Mouse (Mus musculus): ENCODE data around the gene Bhmt2. TPM values are rescaled to one million over a fixed set of nuclear protein-coding genes. Genes with fewer than 3 reads are reported as not detected.

Bhmt2 gene
- 0.08 and 0.22 TPM in 2 replicates for polyA plus RNA-seq (2015; fragmentation: Nextera tagmentation; extraction: Ambion mirVana)

DNA sequence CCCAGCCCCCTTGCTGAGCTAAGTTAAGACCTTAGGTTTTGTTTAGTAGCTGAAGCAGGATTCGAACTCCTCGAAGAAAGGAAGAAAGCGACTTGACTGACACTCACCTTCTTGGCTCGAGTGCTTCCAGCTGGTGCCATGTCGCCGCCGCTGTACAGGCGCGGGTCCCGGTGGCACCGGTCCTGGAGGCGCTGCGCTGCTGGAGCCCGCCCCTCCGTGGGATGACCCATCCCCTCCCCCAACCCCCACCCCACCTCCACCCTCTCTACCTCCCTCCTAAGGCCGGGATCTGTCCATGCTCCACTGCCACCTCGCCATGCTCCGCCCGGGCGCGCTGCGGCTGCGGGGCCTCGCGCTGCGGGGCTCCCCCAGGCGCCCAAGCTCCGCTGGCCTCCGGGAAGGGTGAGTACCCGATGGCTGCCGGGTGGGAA is at the start of gene Bhmt2, which contains the start of gene Dmgdh:
Bhmt2 (minus strand) TSS at position 172 of the 431 bp plus-strand sequence.
Dmgdh (plus strand) TSS at position 303 of the 431 bp plus-strand sequence.
- no peak for ATAC-seq (ENCODE audit: low FRiP score, low read depth)
- Histone ChIP-seq H3K27ac (no peak within 1 kb of the TSS), H3K9ac (no peak within 1 kb of the TSS), H3K4me3 (peak within 1 kb of the TSS; percentile 27), H3K27me3 (peaks cover 21% of the 10 kb centered on the region), H3K36me3 (no peaks in the 10 kb centered on the region), H3K4me2 (replicated peaks) (peak within 1 kb of the TSS; percentile 53), H3K4me1 (peaks cover 7% of the 10 kb centered on the region; the same call in 1 of the 2 replicates), H3K9me3 (no peaks in the 10 kb centered on the region; the same call in 1 of the 2 replicates)
- 5% methylated on average over 29 of the region's 31 CpGs for WGBS

DNA sequence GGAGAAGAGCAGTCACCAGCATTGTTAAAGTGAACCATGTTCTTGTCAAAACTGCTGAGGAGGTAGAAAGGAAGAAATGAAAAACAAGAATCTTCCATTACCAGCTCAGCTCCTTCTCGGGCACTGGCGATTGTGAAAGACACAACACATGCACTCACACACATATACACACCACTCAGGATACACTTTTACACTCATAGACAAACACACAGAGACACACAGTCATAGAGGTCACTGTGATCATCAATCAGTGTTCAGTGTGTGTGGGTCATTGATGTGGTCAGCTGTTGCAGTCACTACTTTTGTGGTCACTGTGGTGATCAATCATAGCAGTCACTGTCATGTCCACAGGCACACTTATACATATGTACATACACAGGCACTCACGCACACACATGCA is 49.4 kb upstream of the Bhmt2 start:
- H3K9ac ChIP-seq = no peak overlapping the region
- H3K9me3 ChIP-seq = no peaks in the 10 kb centered on the region
- no peaks in the 10 kb centered on the region for H3K27me3 ChIP-seq
- no peaks in the 10 kb centered on the region for H3K36me3 ChIP-seq
- peaks cover 6% of the 10 kb centered on the region; the same call in 1 of the 2 replicates for H3K4me1 ChIP-seq
- no peak overlapping the region for H3K4me2 ChIP-seq (replicated peaks)
- no peak overlapping the region for H3K4me3 ChIP-seq
- no peak for ATAC-seq (ENCODE audit: low FRiP score, low read depth)
- no peak overlapping the region for H3K27ac ChIP-seq
- WGBS = 84% methylated on average over 3 of the region's 3 CpGs

DNA sequence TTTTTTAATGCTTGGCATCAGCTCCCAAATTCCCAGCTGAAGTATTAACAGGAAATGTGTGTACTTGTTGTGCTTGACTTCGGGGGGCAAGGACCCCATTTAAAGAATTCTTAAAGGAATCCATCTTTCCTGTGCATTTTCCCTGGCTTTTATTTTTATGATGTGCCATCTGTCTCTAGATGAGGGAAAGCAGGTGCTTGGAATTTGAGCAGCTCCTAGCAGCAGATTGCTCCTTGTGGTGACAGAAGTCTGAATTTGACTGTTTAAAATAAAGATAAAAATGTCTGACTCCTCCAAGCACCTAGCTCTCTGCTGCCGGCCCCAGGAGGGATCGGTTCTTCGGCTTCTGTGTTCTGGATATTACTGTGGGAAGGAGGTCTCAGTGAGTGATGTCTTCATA is 47.8 kb upstream of the Bhmt2 start:
- Histone ChIP-seq H3K9me3 (no peaks in the 10 kb centered on the region), H3K27me3 (no peaks in the 10 kb centered on the region), H3K27ac (no peak overlapping the region), H3K4me2 (replicated peaks) (no peak overlapping the region), H3K9ac (no peak overlapping the region), H3K4me3 (no peak overlapping the region), H3K4me1 (peaks cover 13% of the 10 kb centered on the region; the same call in 1 of the 2 replicates), H3K36me3 (no peaks in the 10 kb centered on the region)
- 55% methylated on average over 4 of the region's 4 CpGs for WGBS
- no peak for ATAC-seq (ENCODE audit: low FRiP score, low read depth)

DNA sequence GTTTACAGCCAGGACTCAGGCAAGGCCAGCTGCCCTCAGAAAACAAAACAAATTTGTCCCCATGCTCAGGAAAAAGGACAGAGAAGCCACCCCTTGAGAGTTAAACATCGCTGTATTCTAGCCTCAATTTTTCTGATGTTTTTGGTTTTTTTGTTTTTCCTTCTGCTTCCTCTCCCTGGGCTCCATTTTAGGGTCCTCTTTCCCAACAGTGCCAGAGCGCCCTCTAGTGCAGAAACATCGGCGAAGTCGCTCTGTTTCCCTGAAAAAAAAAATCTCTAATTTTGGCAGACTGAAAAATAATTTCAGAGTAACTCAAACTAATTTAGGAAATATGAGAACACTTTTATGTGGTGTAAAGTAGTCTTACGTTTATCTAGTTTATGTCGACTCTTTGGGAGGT is 44.8 kb upstream of the Bhmt2 start:
- ATAC-seq (ENCODE audit: low FRiP score, low read depth) = no peak
- H3K4me3 ChIP-seq = 0 out of 2 replicates have a peak overlapping the region, but pooled peaks have one; percentile 8
- H3K27ac ChIP-seq = no peak overlapping the region
- 3% methylated on average over 7 of the region's 7 CpGs for WGBS
- no peak overlapping the region for H3K9ac ChIP-seq
- H3K4me1 ChIP-seq = peaks cover 13% of the 10 kb centered on the region; the same call in 1 of the 2 replicates
- H3K27me3 ChIP-seq = no peaks in the 10 kb centered on the region
- H3K36me3 ChIP-seq = no peaks in the 10 kb centered on the region
- H3K9me3 ChIP-seq = no peaks in the 10 kb centered on the region
- peak overlapping the region; percentile 43 for H3K4me2 ChIP-seq (replicated peaks)

DNA sequence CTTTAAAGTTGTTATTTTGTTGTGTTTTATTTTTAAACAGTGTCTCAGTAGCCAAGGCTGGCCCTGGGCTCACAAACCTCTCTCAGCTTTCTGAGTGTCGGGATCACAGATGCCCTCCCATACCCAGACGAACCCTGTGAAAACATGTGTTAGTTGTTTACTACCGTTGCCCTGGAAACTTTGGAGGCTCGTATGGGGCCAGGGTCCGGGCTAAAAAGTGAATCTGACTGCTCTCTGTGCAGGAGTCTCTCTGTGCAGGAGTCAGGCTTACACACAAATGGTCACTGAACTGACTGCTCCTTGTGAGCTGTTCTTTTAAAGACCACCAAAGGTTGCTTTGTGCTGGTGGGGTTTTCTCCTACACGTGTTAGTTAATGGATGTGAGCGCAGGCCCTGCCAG is 43.0 kb upstream of the Bhmt2 start:
- 19% methylated on average over 7 of the region's 7 CpGs for WGBS
- Histone ChIP-seq H3K4me3 (no peak overlapping the region), H3K4me1 (peaks cover 13% of the 10 kb centered on the region; the same call in 1 of the 2 replicates), H3K9me3 (no peaks in the 10 kb centered on the region), H3K4me2 (replicated peaks) (no peak overlapping the region), H3K36me3 (no peaks in the 10 kb centered on the region), H3K27me3 (no peaks in the 10 kb centered on the region), H3K27ac (no peak overlapping the region), H3K9ac (no peak overlapping the region; the same call in 1 of the 2 replicates)
- no peak; the same call in 1 of the 2 replicates for ATAC-seq (ENCODE audit: low FRiP score, low read depth)

DNA sequence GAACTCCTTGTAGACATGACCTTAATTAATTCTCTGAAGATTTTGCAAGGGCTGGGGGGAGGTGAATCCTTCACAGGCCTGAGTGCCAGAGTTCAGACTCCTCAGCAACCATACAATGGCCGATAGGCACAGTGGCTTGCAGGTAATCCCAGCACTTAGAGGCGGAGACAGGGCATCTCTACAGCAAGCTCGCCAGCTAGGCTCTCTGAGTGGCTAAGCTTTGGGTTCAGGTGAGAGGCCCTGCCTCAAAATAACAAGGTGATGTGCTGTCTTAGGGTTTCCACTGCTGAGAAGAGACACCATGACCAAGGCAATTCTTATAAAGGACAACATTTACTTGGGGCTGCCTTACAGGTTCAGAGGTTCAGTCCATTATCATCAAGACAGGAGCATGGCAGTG is 39.7 kb upstream of the Bhmt2 start:
- Histone ChIP-seq H3K4me2 (replicated peaks) (no peak overlapping the region), H3K27ac (no peak overlapping the region), H3K9me3 (no peaks in the 10 kb centered on the region), H3K4me3 (no peak overlapping the region), H3K36me3 (no peaks in the 10 kb centered on the region), H3K4me1 (peaks cover 10% of the 10 kb centered on the region; the same call in 1 of the 2 replicates), H3K9ac (no peak overlapping the region), H3K27me3 (no peaks in the 10 kb centered on the region)
- ATAC-seq (ENCODE audit: low FRiP score, low read depth) = no peak
- WGBS = 88% methylated on average over 3 of the region's 3 CpGs

DNA sequence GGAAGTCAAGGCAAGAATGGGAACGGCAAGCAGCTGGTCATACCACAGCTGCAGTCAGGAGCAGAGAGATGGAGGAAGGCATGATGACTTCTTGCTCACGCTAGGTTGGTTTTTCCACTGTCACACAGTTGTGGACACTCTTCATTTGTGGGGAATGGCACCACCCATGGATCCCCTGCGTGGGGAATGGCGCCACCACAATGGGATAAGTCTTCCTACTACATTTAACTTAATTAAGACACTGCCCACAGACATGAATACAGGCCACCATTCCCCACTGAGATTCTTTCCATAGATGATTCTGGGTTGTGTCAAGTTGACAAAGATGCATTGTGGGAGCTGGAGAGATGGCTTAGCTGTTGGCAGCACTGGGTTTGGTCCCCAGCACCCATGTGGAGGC is 38.3 kb upstream of the Bhmt2 start:
- no peak for ATAC-seq (ENCODE audit: low FRiP score, low read depth)
- no peak overlapping the region for H3K9ac ChIP-seq
- WGBS = 88% methylated on average over 4 of the region's 4 CpGs
- no peak overlapping the region for H3K27ac ChIP-seq
- no peaks in the 10 kb centered on the region for H3K36me3 ChIP-seq
- no peaks in the 10 kb centered on the region for H3K9me3 ChIP-seq
- peaks cover 4% of the 10 kb centered on the region; the same call in 1 of the 2 replicates for H3K4me1 ChIP-seq
- no peak overlapping the region for H3K4me3 ChIP-seq
- no peaks in the 10 kb centered on the region for H3K27me3 ChIP-seq
- H3K4me2 ChIP-seq (replicated peaks) = no peak overlapping the region

DNA sequence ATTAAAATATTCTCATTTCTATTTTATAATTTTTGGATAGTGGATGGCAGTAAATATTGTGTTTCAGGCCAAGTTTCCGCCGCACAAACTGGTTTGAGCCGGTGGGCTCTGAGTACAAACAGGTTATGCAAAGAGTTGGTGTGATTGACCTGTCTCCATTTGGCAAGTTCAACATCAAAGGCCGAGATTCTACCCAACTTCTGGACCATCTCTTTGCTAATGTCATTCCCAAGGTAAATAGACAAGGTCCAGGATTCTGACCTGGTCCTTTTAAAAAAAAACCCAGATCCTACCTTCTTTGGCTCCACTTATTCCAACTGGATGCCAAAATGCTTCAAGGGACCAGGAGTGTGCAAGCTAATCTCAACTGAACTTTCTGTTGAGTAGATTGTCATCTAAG is 37.1 kb upstream of the Bhmt2 start:
- no peaks in the 10 kb centered on the region for H3K27me3 ChIP-seq
- no peaks in the 10 kb centered on the region for H3K36me3 ChIP-seq
- no peaks in the 10 kb centered on the region for H3K9me3 ChIP-seq
- WGBS = 91% methylated on average over 4 of the region's 4 CpGs
- no peak overlapping the region for H3K4me3 ChIP-seq
- H3K4me2 ChIP-seq (replicated peaks) = no peak overlapping the region
- ATAC-seq (ENCODE audit: low FRiP score, low read depth) = no peak
- H3K27ac ChIP-seq = no peak overlapping the region
- no peak overlapping the region for H3K9ac ChIP-seq
- H3K4me1 ChIP-seq = no peaks in the 10 kb centered on the region

DNA sequence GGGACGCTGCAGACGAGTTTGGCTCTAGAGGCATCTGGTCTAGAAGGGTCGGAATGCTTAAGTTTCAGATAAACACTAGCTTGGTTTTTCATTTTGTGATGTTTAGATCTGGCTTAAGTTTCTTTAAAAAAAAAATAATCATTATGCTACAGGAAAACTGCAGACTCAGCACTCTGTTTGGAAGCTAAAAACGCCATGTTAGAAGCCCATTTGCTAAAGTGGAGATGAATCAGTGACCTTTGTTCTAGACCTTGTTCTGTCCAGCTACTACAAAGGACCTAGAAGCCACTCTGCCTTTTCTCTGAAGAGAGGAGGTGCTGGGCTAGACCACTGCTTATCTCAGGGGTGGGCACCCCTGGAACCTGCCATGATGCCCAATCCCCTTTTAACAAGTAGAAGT is 36.2 kb upstream of the Bhmt2 start:
- no peak overlapping the region for H3K27ac ChIP-seq
- no peaks in the 10 kb centered on the region for H3K27me3 ChIP-seq
- no peaks in the 10 kb centered on the region for H3K9me3 ChIP-seq
- no peaks in the 10 kb centered on the region for H3K36me3 ChIP-seq
- no peak overlapping the region for H3K9ac ChIP-seq
- no peak for ATAC-seq (ENCODE audit: low FRiP score, low read depth)
- H3K4me3 ChIP-seq = no peak overlapping the region
- WGBS = 88% methylated on average over 4 of the region's 4 CpGs
- H3K4me1 ChIP-seq = no peaks in the 10 kb centered on the region
- H3K4me2 ChIP-seq (replicated peaks) = no peak overlapping the region

DNA sequence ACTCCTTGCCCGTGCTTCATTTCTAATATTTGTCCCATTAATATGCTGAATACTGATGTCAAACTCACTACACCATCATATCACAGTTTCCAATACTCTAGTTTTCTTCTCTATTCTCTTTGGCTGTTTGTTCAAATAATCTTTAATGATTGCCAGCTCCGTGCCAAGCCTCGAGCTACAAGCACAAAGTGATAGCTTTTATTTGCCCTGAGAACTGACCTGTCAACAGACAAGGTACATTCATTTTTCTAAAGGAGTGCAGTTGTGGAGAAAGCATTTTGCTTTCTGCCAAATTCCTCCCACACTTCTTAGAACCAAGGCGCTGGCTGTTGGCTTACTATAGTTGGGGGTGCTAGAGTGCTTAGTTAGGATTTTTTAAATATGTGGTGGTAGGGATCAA is 33.2 kb upstream of the Bhmt2 start:
- Histone ChIP-seq H3K9me3 (no peaks in the 10 kb centered on the region), H3K36me3 (no peaks in the 10 kb centered on the region), H3K4me2 (replicated peaks) (no peak overlapping the region), H3K4me1 (no peaks in the 10 kb centered on the region), H3K4me3 (no peak overlapping the region), H3K27ac (no peak overlapping the region), H3K9ac (no peak overlapping the region), H3K27me3 (no peaks in the 10 kb centered on the region)
- no peak for ATAC-seq (ENCODE audit: low FRiP score, low read depth)
- 85% methylated on average over 4 of the region's 4 CpGs for WGBS

DNA sequence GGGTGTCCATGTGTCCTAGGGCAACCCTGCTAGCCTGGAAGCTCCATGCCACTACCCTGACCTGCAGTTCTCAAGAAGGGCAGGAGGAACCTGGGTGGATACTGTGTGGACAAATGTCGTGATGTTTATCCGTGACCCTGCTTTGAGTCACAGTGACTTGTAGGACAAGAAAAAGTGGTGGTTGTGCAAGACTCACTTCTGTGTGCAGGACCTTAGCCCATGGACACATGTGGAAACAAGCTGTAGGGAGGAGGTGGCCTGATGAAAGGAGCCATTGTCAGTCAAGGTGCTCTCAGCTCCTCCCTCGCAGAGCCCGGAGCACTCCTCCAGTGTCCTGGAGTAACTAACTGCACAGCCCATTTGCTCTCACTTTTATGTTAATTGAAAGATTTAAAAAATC is 31.6 kb upstream of the Bhmt2 start:
- 0 out of 2 replicates have a peak overlapping the region, but pooled peaks have one; percentile 10 for H3K27ac ChIP-seq
- no peaks in the 10 kb centered on the region for H3K4me1 ChIP-seq
- H3K4me3 ChIP-seq = no peak overlapping the region
- no peaks in the 10 kb centered on the region for H3K27me3 ChIP-seq
- H3K9ac ChIP-seq = no peak overlapping the region
- H3K4me2 ChIP-seq (replicated peaks) = no peak overlapping the region
- H3K9me3 ChIP-seq = no peaks in the 10 kb centered on the region
- H3K36me3 ChIP-seq = no peaks in the 10 kb centered on the region
- no peak for ATAC-seq (ENCODE audit: low FRiP score, low read depth)
- 71% methylated on average over 4 of the region's 4 CpGs for WGBS

DNA sequence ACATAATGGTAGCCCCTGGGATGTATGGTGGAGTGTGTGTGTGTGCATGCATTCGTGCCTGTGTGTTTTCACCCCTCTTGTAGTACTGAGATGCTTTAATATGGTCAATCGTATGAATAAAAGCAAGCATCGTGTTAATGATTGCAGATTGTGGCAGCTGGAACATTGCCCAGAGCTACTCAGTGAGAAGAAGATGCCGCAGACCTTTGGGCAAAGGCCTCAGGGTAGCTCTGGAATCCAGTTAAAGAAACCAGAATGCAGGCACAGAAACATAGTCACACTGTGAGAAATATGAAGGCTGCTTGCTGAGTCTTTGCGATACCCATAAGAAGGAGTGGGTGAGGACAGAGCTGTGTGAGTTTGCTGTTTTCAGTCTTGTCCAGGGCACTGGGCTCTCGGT is 24.8 kb upstream of the Bhmt2 start:
- Histone ChIP-seq H3K4me1 (no peaks in the 10 kb centered on the region), H3K36me3 (no peaks in the 10 kb centered on the region), H3K4me3 (no peak overlapping the region), H3K27me3 (no peaks in the 10 kb centered on the region), H3K9ac (no peak overlapping the region), H3K4me2 (replicated peaks) (no peak overlapping the region), H3K27ac (no peak overlapping the region), H3K9me3 (no peaks in the 10 kb centered on the region)
- no peak for ATAC-seq (ENCODE audit: low FRiP score, low read depth)
- WGBS = 78% methylated on average over 6 of the region's 6 CpGs

DNA sequence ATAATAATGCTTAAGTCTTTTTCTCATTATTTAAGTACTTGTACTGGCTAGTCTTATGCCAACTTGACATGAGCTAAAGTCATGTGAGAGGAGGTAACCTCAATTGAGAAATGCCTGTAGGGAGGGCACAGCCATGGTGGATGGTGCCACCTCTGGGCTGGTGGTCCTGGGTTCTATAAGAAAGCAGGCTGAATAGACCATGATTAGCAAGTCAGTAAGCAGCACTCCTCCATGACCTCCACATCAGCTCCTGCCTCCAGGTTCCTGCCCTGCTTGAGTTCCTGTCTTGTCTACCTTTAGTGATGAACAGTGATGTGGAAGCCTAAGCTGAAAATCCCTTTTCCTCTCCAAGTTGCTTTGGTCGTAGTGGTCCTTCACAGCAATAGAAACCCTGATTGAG is 16.7 kb upstream of the Bhmt2 start:
- H3K9ac ChIP-seq = no peak overlapping the region
- no peaks in the 10 kb centered on the region for H3K9me3 ChIP-seq
- H3K4me1 ChIP-seq = no peaks in the 10 kb centered on the region
- no peak overlapping the region for H3K4me3 ChIP-seq
- H3K27ac ChIP-seq = no peak overlapping the region
- no peak for ATAC-seq (ENCODE audit: low FRiP score, low read depth)
- H3K27me3 ChIP-seq = no peaks in the 10 kb centered on the region
- WGBS = 83% methylated on average over 1 of the region's 1 CpGs
- no peak overlapping the region for H3K4me2 ChIP-seq (replicated peaks)
- H3K36me3 ChIP-seq = no peaks in the 10 kb centered on the region
